Mouse (Mus musculus) ovary, adult 2 months (tissue): ENCODE results near the gene Rps27. TPM values are rescaled to one million over a fixed set of nuclear protein-coding genes. Genes with fewer than 3 reads are reported as not detected.

Experiments used
- polyA plus RNA-seq: library from polyadenylated mRNA; depleted of rRNA; stranded (reverse); fragments of >200 nt; gene quantifications from 2 replicates; pipeline ENCODE4 v1.2.3, GENCODE M21; 2012; rRNA removed

Rps27 gene
- 1,083 and 1,538 TPM in 2 replicates for polyA plus RNA-seq

DNA sequence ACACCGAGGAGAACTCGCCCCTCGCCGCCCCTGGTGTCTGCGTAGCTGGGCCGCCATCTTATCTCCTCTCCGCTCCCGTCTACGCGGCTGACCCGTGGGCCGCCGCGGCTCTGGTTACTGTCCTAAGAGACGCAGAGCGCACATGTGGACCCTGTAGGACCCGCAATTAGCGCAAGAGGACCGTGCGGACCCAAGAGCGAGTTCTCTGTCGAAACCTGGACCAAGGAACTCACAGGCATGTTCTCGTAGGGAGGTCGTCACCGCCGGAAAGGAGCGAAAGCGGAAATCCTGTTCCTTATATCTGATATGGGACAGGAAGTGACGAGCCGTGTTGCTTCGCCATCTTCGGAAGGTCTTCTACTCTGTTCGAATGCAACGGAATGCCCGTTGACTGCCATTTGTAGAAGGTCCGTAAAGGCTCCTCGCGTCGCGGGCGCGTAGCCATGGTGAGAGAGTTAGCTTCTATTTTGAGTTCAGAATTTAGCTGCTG, at the start of gene Rps27, which contains the start of gene Rab13:
Gene Rps27 (minus strand): TSS at position 275 of the 490 bp plus-strand sequence.
Gene Rab13 (plus strand): TSS at position 319 of the 490 bp plus-strand sequence.

DNA sequence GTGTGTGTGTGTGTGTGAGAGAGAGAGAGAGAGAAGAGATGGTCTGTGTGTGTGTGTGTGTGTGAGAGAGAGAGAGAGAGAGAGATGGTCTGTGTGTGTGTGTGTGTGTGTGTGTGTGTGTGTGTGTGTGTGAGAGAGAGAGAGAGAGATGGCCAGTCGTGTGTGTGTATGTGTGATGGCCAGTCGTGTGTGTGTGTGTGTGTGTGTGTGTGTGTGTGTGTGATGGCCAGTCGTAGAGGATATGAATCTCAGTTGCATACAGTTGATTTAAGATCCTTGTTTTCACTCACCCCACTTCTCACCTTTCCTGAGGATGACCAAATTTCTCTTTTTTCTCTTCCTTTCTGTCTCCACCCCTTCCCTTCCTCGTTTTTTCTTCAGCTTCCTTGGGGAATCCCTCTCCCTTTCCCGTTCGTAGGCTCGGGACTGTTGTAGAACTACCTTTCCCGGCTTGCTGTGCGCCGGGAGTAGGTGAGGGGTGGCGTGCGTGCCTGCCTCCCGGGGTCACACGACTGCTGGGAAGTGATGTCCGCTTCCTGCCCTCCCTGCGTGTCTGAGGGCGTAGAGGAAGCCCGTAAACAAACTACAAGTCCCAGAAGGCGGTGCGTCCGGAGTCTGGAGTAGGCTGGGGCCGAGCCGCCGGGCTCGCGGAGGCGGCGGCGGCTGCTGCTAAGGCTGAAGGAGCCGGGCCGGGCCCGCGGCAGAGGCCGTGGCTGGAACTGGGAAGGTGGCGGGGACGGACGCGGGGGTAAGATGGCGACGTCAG, 40.4 kb upstream of the Rps27 start, which contains the start of gene Crtc2:
Gene Crtc2 (plus strand): TSS at position 511 of the 766 bp plus-strand sequence.

DNA sequence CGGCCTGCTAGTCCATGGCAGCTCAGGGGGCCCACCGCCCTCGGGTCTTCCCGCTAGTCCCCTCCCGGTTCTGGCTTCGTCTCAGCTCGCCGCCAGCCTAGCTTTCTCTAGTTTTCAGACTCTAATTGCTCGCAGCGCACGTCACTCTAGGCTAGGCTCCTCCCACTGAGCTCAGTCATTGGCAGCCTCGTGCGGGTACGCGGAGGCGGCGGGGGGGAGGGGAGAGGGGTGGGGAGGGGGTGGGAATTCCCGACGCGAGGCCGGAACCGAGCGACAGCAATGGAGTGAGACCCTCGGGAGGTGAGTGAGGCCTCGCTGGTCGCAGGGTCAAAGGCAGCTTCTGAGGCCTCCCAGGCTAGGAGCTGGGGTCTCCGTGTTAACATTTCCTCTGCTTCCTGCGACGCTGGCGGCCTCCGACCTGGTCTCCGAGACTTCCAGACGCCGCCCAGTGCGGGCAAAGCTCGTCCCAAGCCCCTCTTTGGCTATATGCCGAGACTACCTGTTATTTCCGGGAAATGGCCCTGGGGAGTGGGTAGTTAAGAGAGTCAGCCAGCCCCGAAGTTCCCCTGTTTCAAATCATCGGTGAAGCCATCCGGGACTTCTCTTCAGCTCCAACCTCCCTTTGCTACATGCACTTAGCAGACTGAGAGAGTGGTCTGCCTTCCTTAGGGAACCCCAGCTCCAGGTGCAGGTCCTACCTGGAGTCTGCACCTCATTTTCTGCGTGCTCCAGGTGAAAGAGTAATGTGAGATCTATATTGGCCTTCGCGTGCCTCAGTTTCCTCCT, 34.7 kb upstream of the Rps27 start, which contains the start of gene Slc39a1:
Gene Slc39a1 (plus strand): TSS at position 213 of the 786 bp plus-strand sequence.

DNA sequence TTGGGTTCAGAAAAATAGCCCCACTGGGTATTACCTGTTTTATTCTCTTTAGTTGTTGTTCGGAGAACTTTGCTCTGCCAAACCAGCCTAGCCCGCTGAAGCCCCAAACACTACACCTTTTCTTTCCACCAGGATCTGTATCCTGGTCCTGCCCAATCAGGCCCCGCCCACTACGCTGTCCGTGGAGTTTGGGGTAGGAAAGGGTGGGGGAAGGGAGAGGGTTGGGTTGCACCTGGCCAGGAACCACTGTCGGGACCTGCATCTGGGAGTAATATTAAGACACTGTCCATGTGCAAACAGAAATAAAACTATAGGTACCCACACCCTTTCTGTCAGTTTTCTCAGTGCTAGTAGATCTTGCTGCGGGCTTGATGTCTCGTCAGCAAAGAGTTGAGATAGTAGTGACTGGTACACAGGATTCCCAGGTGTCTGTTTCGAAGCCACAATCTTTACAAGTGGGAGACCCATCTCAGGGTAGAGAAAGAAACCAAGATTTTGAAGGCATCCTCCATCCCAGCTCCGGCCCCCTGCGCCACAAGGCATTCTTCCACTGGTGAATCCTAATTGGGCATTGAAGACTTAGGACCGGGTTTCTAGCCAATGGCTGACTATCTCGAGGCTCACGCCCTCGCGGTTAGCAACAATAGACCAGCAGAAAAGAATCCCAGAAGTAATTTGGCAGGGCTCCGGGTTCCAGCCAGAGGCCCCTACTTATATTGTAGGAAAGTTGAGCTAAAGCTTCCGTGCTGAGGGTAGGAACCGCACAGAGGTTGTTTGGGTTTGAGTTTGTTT, 29.7 kb upstream of the Rps27 start, which contains the start of gene Creb3l4:
Gene Creb3l4 (minus strand): TSS at position 529 of the 792 bp plus-strand sequence.

DNA sequence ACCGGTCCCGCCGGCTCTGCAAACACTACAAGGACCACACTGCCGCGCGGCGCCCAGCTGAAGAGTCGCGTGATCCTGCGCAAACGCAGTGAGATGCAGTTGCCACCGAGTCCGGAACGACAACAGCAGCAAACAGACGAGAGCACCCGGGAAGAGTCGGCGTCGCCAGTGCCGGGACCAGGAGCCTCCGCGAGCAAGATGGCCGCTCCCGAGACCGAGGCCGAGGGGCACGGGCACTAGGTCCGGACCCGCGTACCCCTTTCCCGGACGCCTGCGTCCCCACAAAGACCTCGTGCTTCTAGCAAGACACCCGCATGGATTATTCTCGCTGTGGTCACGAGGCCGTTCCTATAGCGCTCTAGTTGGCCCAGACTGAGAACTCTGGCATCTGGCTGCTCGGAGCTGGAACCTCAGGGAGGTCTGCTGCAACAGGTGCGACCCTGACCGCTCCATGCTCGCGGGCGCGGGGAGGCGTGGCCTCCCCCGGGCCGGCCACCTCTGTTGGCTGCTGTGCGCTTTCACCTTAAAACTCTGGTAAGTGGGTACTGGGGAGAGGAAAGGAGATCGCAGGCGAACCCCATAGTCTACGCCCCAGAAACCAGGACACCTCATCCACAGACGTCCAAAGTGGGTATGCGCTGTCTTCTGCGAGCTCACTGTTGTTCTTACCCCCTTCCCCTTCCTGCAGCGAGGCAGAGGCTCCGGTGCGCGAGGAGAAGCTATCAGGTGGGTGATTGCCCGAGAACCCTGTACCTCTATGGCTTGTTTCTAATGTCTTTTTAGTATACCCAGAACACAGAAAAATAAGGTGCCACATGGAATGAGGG, 18.3 kb upstream of the Rps27 start, which contains the start of gene Jtb:
Gene Jtb (plus strand): TSS at position 91 of the 827 bp plus-strand sequence.

Other genes starting within 250 kb of the Rps27 start
- gene Hax1, start 214.9 kb downstream of the Rps27 start, polyA plus RNA-seq: 30.6 and 31.8 TPM in 2 replicates
- gene 4933434E20Rik, start 162.0 kb downstream of the Rps27 start, polyA plus RNA-seq: 43.6 and 47.5 TPM in 2 replicates
- gene Ubap2l, start 161.0 kb downstream of the Rps27 start, polyA plus RNA-seq: 91.7 and 147 TPM in 2 replicates
- 83.5 and 108 TPM in 2 replicates for gene Tpm3, start 141.0 kb downstream of the Rps27 start, polyA plus RNA-seq
- 0.35 and 0.48 TPM in 2 replicates for gene Nup210l, start 109.5 kb downstream of the Rps27 start, polyA plus RNA-seq
- gene Rab13, start within 50 bp of the Rps27 start, polyA plus RNA-seq: 8.6 and 13.7 TPM in 2 replicates
- gene Jtb, start 17.9 kb upstream of the Rps27 start, polyA plus RNA-seq: 97.7 and 117 TPM in 2 replicates
- gene Creb3l4, start 29.9 kb upstream of the Rps27 start, polyA plus RNA-seq: 10.1 and 10.6 TPM in 2 replicates
- 136 and 164 TPM in 2 replicates for gene Slc39a1, start 34.5 kb upstream of the Rps27 start, polyA plus RNA-seq
- gene Crtc2, start 40.5 kb upstream of the Rps27 start, polyA plus RNA-seq: 72.6 and 97.9 TPM in 2 replicates
- gene Dennd4b, start 51.5 kb upstream of the Rps27 start, polyA plus RNA-seq: 46.7 and 50.1 TPM in 2 replicates
- gene Gatad2b, start 79.5 kb upstream of the Rps27 start, polyA plus RNA-seq: 23.1 and 34.5 TPM in 2 replicates
- gene Slc27a3, start 176.3 kb upstream of the Rps27 start, polyA plus RNA-seq: 89.8 and 106 TPM in 2 replicates
- gene Ints3, start 220.0 kb upstream of the Rps27 start, polyA plus RNA-seq: 52.9 and 54.0 TPM in 2 replicates